Mouse (Mus musculus) midbrain, embryonic 11.5 days (tissue): ENCODE results near the gene Nfam1. TPM values are rescaled to one million over a fixed set of nuclear protein-coding genes. Genes with fewer than 3 reads are reported as not detected.

ENCODE experiments used
- ATAC-seq: fragments of 200-750 bp; cut with Nextera tagmentation; 2 replicates; pipeline ENCODE4 v1.8.0; 2017; ENCODE audit warnings: moderate TSS enrichment, moderate library complexity; ENCODE audit not compliant: low FRiP score
- DNase-seq: peaks from one replicate; pipeline ENCODE4 v3.0.0; 2015; ENCODE audit warnings: low spot score; ENCODE audit errors: missing footprints
- H3K27ac ChIP-seq: fragments of 300-500 bp; sonication (generic); 2 replicates; pipeline ENCODE4 v1.5.1; 2014; ENCODE audit warnings: low read depth, low read length
- H3K27me3 ChIP-seq: fragments of 300-500 bp; sonication (generic); 2 replicates; pipeline ENCODE4 v1.6.1; 2014; ENCODE audit warnings: mild to moderate bottlenecking, low read length, moderate library complexity, mixed read lengths; ENCODE audit not compliant: control insufficient read depth, insufficient read depth
- H3K36me3 ChIP-seq: fragments of 300-500 bp; sonication (generic); 2 replicates; pipeline ENCODE4 v1.6.1; 2014; ENCODE audit warnings: mild to moderate bottlenecking, low read length, moderate library complexity, mixed read lengths; ENCODE audit not compliant: control insufficient read depth, insufficient read depth
- H3K4me1 ChIP-seq: fragments of 300-500 bp; sonication (generic); 2 replicates; pipeline ENCODE4 v1.6.1; 2014; ENCODE audit warnings: low read length; ENCODE audit not compliant: control insufficient read depth, insufficient read depth
- H3K4me2 ChIP-seq: fragments of 300-500 bp; sonication (generic); 2 replicates; pipeline ENCODE4 v1.6.1; 2014; ENCODE audit warnings: mild to moderate bottlenecking, moderate library complexity
- H3K4me3 ChIP-seq: fragments of 300-500 bp; sonication (generic); 2 replicates; pipeline ENCODE4 v1.5.1; 2014; ENCODE audit warnings: low read depth, low read length
- H3K9ac ChIP-seq: fragments of 300-500 bp; sonication (generic); 2 replicates; pipeline ENCODE4 v1.6.1; 2014; ENCODE audit warnings: low read length
- H3K9me3 ChIP-seq: fragments of 300-500 bp; sonication (generic); 2 replicates; pipeline ENCODE4 v1.6.1; 2016; ENCODE audit warnings: low read length; ENCODE audit not compliant: control insufficient read depth
- WGBS: fragments of 180-500 bp; shearing (Covaris S2); extraction: QIAGEN DNeasy Blood & Tissue Kit; methylation state at CpG from one replicate; pipeline ENCODE4 v1.1.7; 2014; 5-methylcytosine and 5-hydroxymethylcytosine counted together
- polyA plus RNA-seq: library from polyadenylated mRNA; unstranded; fragments of >200 nt; fragmentation: Nextera tagmentation; extraction: Ambion mirVana; gene quantifications from 2 replicates; pipeline ENCODE4 v1.2.1, GENCODE M21; 2014

The Nfam1 gene
- polyA plus RNA-seq, 1 experiment from 2014 or later: 4.0 TPM

DNA sequence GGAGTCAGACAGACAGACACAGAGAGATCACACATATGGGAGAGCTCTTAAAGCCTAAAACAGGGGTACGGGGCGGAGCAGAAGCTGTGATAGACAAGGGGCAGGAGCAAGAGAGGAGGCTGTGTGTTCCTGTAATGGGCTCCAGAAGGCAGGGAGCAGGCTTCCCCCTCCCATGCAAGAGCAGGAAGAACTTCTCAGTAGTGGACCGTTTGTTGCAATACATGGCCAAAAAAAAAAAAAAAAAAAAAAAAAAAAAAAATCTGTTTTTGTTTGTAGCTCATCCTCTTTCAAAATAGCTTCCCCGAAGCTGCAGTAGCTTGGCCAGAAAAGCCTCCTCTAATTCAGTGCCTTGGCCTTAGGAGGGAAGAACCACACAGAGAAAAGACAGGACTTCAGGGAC is 2.2 kb downstream of the Nfam1 start:
- ATAC-seq: no peak
- Histone ChIP-seq H3K4me2 (no peak overlapping the region), H3K9me3 (no peaks in the 10 kb centered on the region), H3K4me3 (no peak overlapping the region), H3K27ac (peak overlapping the region; percentile 83; the same call in 1 of the 2 replicates), H3K4me1 (peaks cover 44% of the 10 kb centered on the region), H3K27me3 (peaks cover 8% of the 10 kb centered on the region; the same call in 1 of the 2 replicates), H3K36me3 (no peaks in the 10 kb centered on the region), H3K9ac (no peak overlapping the region)
- 62% methylated on average over 4 of the region's 4 CpGs for WGBS
- DNase-seq: no peak

DNA sequence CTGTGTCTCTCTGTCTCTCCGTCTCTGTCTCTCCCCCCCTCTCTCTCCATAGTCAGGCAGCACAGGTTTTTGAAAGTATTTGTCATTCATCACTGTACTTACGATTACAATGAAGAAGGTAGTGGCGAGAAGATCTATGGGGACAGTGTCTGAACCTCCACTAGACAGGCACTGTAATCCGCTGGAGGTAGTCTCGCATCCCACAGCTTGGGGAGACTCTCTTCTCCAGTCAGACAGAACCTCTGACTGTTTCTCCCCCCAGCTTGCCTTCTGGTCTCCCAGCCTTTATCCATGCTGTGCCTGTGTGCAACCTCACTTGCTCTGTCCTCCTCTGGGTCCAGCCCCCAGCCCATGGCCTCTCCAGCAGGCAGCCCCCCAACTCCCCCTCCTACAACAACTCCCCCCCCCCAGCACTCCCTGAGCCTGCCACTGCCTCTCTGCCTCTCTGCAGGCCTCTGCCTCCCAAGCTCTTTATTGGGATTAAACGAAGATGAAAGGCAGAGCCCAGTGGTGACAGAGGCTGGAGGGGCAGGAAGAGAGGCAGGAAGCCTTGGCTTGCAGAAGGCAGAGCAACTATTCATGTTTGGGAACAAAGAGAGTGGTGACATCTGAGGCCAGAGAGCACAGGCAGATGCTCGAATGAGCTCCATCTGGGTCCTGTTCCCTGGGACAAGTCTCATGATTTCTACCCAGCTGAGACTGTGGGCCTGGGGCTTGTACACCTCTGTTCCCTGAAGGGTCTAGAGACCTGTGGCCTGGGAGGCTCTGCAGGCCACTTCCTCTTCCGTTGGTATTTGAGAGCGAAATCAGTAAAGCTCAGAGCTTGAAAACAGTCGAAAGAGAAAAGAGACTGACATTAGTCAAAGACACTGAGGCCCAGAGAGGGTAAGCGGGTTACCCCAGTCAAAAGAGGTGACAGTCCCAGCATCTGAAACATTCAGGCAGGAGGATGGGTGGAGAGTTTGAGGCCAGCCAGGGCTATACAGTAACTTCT is 3.1 kb downstream of the Nfam1 start:
- 21% methylated on average over 11 of the region's 11 CpGs for WGBS
- Histone ChIP-seq H3K36me3 (no peaks in the 10 kb centered on the region), H3K4me1 (peaks cover 51% of the 10 kb centered on the region), H3K27ac (peak overlapping the region; percentile 83), H3K9me3 (no peaks in the 10 kb centered on the region), H3K4me2 (no peak overlapping the region), H3K4me3 (no peak overlapping the region), H3K27me3 (peaks cover 6% of the 10 kb centered on the region; the same call in 1 of the 2 replicates), H3K9ac (peak overlapping the region; percentile 39)
- DNase-seq (peak; percentile 92), ATAC-seq (peak; percentile 67)

DNA sequence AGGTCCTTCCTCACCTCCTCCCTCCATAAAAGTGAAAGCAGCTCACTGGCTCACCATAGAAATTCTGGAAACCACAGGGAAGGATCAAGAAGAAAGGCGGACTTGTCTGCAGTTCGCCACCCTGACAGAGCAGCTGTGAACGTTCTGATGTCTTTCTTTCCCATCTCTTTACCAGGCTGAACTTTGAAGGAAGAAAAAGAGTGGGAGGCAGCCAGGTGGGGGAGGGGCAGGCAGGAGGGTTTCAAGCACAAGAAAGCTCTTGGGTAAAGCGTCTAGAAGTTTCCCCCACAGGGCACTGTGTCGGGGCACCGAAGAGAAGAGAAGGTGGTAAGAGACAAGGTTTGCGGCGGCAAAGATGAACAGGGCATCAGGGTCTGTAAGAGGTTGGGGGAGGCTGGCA is 7.0 kb downstream of the Nfam1 start:
- no peak for DNase-seq
- Histone ChIP-seq H3K4me1 (peaks cover 30% of the 10 kb centered on the region), H3K27ac (no peak overlapping the region)

DNA sequence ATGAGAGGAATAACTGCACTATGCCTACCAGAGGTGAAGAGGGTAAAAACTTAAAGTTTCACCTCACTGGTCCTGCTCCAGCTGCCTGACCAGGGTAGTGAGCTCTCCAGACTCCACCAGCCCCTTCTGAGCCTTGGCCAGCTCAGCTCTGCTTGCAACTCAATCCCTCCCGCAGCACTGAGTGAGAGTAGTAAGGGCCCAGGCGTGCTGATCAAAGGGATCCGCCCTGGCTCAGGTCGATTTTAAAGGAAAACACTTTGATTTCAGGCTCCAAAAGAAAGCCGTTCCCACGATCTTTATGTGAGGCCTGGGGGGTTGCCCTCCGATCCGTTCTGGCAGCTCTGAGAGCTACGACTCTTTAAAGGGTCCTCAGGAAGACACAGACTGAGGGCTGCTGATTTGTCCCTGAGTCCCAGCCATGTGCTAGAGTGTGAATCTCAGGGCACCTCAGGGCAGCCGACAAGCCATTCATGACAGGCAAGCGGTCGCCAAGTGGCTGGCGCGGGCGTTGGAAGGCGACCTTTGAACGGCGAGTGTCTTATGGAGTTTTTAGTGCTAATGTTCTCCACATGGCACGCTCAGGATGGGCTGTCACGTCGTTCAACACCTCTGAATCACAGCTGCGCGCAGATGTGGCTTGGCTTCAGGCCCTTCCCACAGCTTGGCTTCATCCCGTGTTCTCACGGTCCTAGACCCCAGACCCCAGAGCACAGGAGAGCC is 7.9 kb downstream of the Nfam1 start:
- no peak for ATAC-seq
- DNase-seq: no peak
- no peaks in the 10 kb centered on the region for H3K36me3 ChIP-seq
- WGBS: 21% methylated on average over 25 of the region's 25 CpGs
- no peaks in the 10 kb centered on the region for H3K27me3 ChIP-seq
- no peak overlapping the region for H3K4me2 ChIP-seq
- no peak overlapping the region for H3K9ac ChIP-seq
- H3K9me3 ChIP-seq: no peaks in the 10 kb centered on the region
- peaks cover 23% of the 10 kb centered on the region for H3K4me1 ChIP-seq
- H3K27ac ChIP-seq: no peak overlapping the region
- no peak overlapping the region for H3K4me3 ChIP-seq

More for the DNA sequence above, 7.0 kb downstream of the Nfam1 start:
- Histone ChIP-seq H3K4me3 (no peak overlapping the region), H3K9me3 (no peaks in the 10 kb centered on the region), H3K4me2 (no peak overlapping the region), H3K36me3 (no peaks in the 10 kb centered on the region), H3K27me3 (no peaks in the 10 kb centered on the region), H3K9ac (no peak overlapping the region)
- ATAC-seq: no peak
- 52% methylated on average over 8 of the region's 8 CpGs for WGBS

- Histone ChIP-seq H3K36me3 (no peaks in the 10 kb centered on the region), H3K4me1 (peaks cover 16% of the 10 kb centered on the region), H3K9ac (no peak overlapping the region), H3K27ac (no peak overlapping the region), H3K4me2 (no peak overlapping the region), H3K4me3 (no peak overlapping the region), H3K27me3 (no peaks in the 10 kb centered on the region), H3K9me3 (no peaks in the 10 kb centered on the region)
- no peak for ATAC-seq
- WGBS: 29% methylated on average over 8 of the region's 8 CpGs
- no peak for DNase-seq
Measured at GRCm38 (mm10) chr15:83022947-83023346, 10.2 kb downstream of the Nfam1 start.

DNA sequence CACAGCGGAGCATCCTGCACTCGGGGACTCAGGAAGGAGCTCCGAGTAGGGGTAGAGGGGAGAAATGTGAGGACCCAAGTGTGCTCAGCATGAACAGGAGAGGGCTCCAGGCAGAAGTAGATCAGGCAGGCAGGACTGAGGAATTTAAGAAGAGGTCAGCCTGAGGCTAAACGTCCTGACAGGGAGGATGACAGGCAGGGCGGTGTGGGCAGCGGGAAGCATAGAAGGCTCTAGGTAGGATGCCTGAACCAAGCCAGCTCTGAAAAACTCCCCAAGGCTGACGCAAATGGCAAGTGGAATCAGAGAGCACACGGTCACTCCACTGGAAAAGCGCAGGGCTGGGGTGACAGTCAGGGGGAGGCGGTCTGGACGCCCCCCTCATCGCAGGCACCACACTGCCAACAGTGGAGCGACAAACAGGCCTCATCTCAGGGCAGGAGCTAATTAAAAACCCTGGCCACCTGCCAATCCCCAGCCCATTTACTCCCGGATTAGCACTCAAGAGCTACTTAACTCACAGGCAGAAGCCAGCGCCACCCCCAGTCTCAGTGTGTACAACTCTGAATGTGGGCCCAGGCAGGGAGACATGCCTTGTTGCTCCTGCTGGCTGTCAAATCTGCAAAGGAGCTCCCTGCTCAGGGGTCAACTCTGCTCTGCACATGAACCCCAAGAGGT is 22.0 kb downstream of the Nfam1 start:
- H3K27me3 ChIP-seq: peaks cover 2% of the 10 kb centered on the region

DNA sequence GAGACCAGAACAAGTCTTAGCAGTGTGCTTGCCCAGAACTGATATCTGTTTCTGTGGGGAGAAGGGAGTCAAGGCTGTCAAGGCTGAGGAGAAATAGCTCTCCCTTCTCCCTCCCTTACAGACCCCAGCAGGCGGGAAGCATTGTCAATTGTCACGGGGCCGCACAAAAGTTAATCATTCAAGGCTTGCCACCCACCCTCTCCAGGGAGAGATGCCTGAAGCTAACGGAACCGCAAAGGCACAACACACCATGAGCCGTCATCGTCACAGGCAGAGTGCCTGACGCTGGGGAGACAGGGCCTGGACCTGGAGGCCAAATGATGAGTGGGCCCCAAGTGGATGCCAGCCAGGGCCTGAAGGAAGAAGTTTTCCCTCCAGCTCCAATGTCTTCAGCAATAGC is 22.7 kb downstream of the Nfam1 start:
- ATAC-seq (no peak), DNase-seq (no peak)
- Histone ChIP-seq H3K27me3 (peaks cover 2% of the 10 kb centered on the region), H3K4me3 (no peak overlapping the region), H3K36me3 (no peaks in the 10 kb centered on the region), H3K27ac (no peak overlapping the region), H3K4me1 (peaks cover 23% of the 10 kb centered on the region), H3K4me2 (peak overlapping the region; percentile 16; the same call in 1 of the 2 replicates), H3K9ac (0 out of 2 replicates have a peak overlapping the region, but pooled peaks have one; percentile 12), H3K9me3 (no peaks in the 10 kb centered on the region)
- WGBS: 9% methylated on average over 8 of the region's 8 CpGs

More for the DNA sequence above, 22.0 kb downstream of the Nfam1 start:
- DNase-seq (no peak), ATAC-seq (peak; percentile 79)
- Histone ChIP-seq H3K9ac (0 out of 2 replicates have a peak overlapping the region, but pooled peaks have one; percentile 12), H3K27ac (no peak overlapping the region; the same call in 1 of the 2 replicates), H3K4me3 (no peak overlapping the region), H3K9me3 (no peaks in the 10 kb centered on the region), H3K4me1 (peaks cover 23% of the 10 kb centered on the region), H3K36me3 (no peaks in the 10 kb centered on the region), H3K4me2 (peak overlapping the region; percentile 16)
- WGBS: 11% methylated on average over 15 of the region's 15 CpGs

- no peak overlapping the region for H3K4me2 ChIP-seq
- no peak for ATAC-seq
- H3K9ac ChIP-seq: no peak overlapping the region
- no peak for DNase-seq
- H3K9me3 ChIP-seq: no peaks in the 10 kb centered on the region
- H3K4me1 ChIP-seq: peaks cover 23% of the 10 kb centered on the region
- no peak overlapping the region for H3K4me3 ChIP-seq
- peaks cover 2% of the 10 kb centered on the region for H3K27me3 ChIP-seq
- H3K36me3 ChIP-seq: no peaks in the 10 kb centered on the region
- no peak overlapping the region for H3K27ac ChIP-seq
- 96% methylated on average over 6 of the region's 6 CpGs for WGBS
Measured at GRCm38 (mm10) chr15:83009532-83009931, 23.6 kb downstream of the Nfam1 start.
